Mouse (Mus musculus): Measurements from ENCODE around the gene Slc25a4. TPM values are rescaled to one million over a fixed set of nuclear protein-coding genes. Genes with fewer than 3 reads are reported as not detected.
"Not testable (repeated sequence)": the region's sequence is repeated elsewhere in the genome, so short reads cannot be mapped to it uniquely, and the experiment has no call there.

Slc25a4 gene
- polyA plus RNA-seq, 1 experiment from 2014 or later, result 486 TPM

DNA sequence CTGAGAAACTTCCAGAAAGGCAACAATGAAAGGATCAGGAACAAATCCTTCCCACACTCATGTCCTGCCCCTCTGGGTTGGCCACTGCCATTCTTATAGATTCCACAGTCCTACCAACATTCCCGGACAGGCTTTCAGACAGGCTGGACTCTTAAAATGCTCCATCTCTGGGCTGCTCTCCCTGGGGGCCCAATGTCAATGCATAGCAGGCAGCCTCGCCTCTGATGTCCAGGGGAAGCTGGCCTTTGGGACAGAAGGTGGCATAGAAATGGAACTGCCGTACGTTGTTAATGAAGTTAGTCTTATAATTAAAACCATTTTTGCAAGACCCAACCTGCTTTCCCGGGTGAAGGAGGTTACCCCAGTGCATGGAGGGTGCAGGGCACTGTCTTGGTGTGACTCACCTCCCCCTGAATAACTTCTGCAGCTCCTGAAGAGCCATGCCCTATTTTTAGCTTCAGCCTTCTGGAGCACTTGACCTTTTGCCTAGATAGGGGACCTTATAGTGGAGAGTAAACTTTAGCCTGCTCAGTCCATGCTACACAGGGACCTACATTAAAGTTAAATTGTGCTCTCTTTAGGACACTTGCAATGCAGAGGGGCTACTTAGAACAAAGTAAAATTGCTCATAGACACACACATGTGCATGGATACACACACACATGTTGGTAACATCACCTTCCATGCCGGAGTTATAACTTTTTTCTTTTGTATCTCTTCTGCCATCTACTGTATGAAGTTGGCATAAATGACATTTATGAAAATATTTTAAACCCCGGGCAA is 25.5 kb upstream of the Slc25a4 start:
- DNase-seq (ENCODE audit: low spot score), result no peak

DNA sequence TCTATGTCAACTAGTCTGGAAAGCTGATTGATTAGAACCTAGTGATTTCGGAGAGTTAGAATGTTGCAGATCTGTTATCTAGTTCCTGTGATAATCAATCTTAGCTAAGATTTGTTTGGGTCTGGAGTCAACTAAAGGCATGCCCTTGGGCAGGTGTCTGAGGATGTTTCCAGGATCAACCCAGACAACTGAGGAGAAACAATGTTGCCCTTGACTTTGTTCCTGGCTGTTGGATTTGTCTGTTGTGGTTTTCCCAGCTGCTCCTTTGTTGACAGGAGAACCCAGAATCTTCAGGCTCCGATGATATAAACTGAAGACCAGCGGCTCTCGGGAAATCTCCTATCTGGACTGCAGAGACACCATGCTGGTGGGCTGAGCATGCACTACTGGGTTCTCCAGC is 23.7 kb upstream of the Slc25a4 start:
- 82% methylated on average over 4 of the region's 4 CpGs for WGBS
- H3K9ac ChIP-seq (ENCODE audit: low read depth, low read length), result no peak overlapping the region
- no peaks in the 10 kb centered on the region for H3K9me3 ChIP-seq (ENCODE audit: control insufficient read depth, low read length)
- H3K4me2 ChIP-seq (replicated peaks; ENCODE audit: low read depth, low read length), result no peak overlapping the region
- no peak for DNase-seq (ENCODE audit: low spot score)
- no peaks in the 10 kb centered on the region for H3K36me3 ChIP-seq (ENCODE audit: control insufficient read depth, insufficient read depth, low read length)
- no peak overlapping the region for H3K27ac ChIP-seq (ENCODE audit: low read depth, low read length)
- ATAC-seq (ENCODE audit: low FRiP score), result no peak
- H3K27me3 ChIP-seq (ENCODE audit: control insufficient read depth, insufficient read depth, low read length), result no peaks in the 10 kb centered on the region; the same call in 1 of the 2 replicates
- H3K4me3 ChIP-seq (ENCODE audit: low read depth, low read length), result no peak overlapping the region
- H3K4me1 ChIP-seq (replicated peaks; ENCODE audit: control insufficient read depth, insufficient read depth, low read length), result no peaks in the 10 kb centered on the region

More for the DNA sequence above, 25.5 kb upstream of the Slc25a4 start:
- Histone ChIP-seq H3K36me3 (ENCODE audit: control insufficient read depth, insufficient read depth, low read length) (no peaks in the 10 kb centered on the region), H3K9ac (ENCODE audit: low read depth, low read length) (no peak overlapping the region), H3K27ac (ENCODE audit: low read depth, low read length) (no peak overlapping the region), H3K4me2 (replicated peaks; ENCODE audit: low read depth, low read length) (no peak overlapping the region), H3K9me3 (ENCODE audit: control insufficient read depth, low read length) (no peaks in the 10 kb centered on the region), H3K4me1 (replicated peaks; ENCODE audit: control insufficient read depth, insufficient read depth, low read length) (no peaks in the 10 kb centered on the region), H3K27me3 (ENCODE audit: control insufficient read depth, insufficient read depth, low read length) (no peaks in the 10 kb centered on the region; the same call in 1 of the 2 replicates), H3K4me3 (ENCODE audit: low read depth, low read length) (no peak overlapping the region)
- 60% methylated on average over 7 of the region's 7 CpGs for WGBS
- no peak for ATAC-seq (ENCODE audit: low FRiP score)

- Histone ChIP-seq H3K4me1 (replicated peaks; ENCODE audit: control insufficient read depth, insufficient read depth, low read length) (no peaks in the 10 kb centered on the region), H3K4me3 (ENCODE audit: low read depth, low read length) (no peak overlapping the region), H3K36me3 (ENCODE audit: control insufficient read depth, insufficient read depth, low read length) (no peaks in the 10 kb centered on the region), H3K27ac (ENCODE audit: low read depth, low read length) (no peak overlapping the region), H3K4me2 (replicated peaks; ENCODE audit: low read depth, low read length) (no peak overlapping the region), H3K9me3 (ENCODE audit: control insufficient read depth, low read length) (no peaks in the 10 kb centered on the region), H3K27me3 (ENCODE audit: control insufficient read depth, insufficient read depth, low read length) (no peaks in the 10 kb centered on the region), H3K9ac (ENCODE audit: low read depth, low read length) (no peak overlapping the region)
- ATAC-seq (ENCODE audit: low FRiP score) (no peak), DNase-seq (ENCODE audit: low spot score) (no peak)
- WGBS, result 61% methylated on average over 8 of the region's 8 CpGs
These were observed 21.7 kb upstream of the Slc25a4 start for GRCm38 (mm10) chr8:46232798-46233197.

GRCm38 (mm10) chr8:46231968-46232367 is 20.9 kb upstream of the Slc25a4 start:
- not testable (repeated sequence) for H3K36me3 ChIP-seq (ENCODE audit: control insufficient read depth, insufficient read depth, low read length); H3K4me3 ChIP-seq (ENCODE audit: low read depth, low read length); H3K9me3 ChIP-seq (ENCODE audit: control insufficient read depth, low read length); H3K27me3 ChIP-seq (ENCODE audit: control insufficient read depth, insufficient read depth, low read length); H3K4me2 ChIP-seq (replicated peaks; ENCODE audit: low read depth, low read length); ATAC-seq (ENCODE audit: low FRiP score); H3K27ac ChIP-seq (ENCODE audit: low read depth, low read length); H3K9ac ChIP-seq (ENCODE audit: low read depth, low read length); H3K4me1 ChIP-seq (replicated peaks; ENCODE audit: control insufficient read depth, insufficient read depth, low read length); DNase-seq (ENCODE audit: low spot score)
- WGBS, result 72% methylated on average over 7 of the region's 7 CpGs

GRCm38 (mm10) chr8:46226622-46227021 is 15.5 kb upstream of the Slc25a4 start:
- 84% methylated on average over 5 of the region's 5 CpGs for WGBS
- H3K9me3 ChIP-seq (ENCODE audit: control insufficient read depth, low read length), result no peaks in the 10 kb centered on the region
- H3K4me3 ChIP-seq (ENCODE audit: low read depth, low read length), result no peak overlapping the region
- H3K27me3 ChIP-seq (ENCODE audit: control insufficient read depth, insufficient read depth, low read length), result no peaks in the 10 kb centered on the region
- ATAC-seq (ENCODE audit: low FRiP score), result no peak
- no peak for DNase-seq (ENCODE audit: low spot score)
- no peaks in the 10 kb centered on the region for H3K36me3 ChIP-seq (ENCODE audit: control insufficient read depth, insufficient read depth, low read length)
- H3K4me2 ChIP-seq (replicated peaks; ENCODE audit: low read depth, low read length), result no peak overlapping the region
- H3K4me1 ChIP-seq (replicated peaks; ENCODE audit: control insufficient read depth, insufficient read depth, low read length), result no peaks in the 10 kb centered on the region
- H3K27ac ChIP-seq (ENCODE audit: low read depth, low read length), result no peak overlapping the region
- H3K9ac ChIP-seq (ENCODE audit: low read depth, low read length), result no peak overlapping the region

- H3K4me1 ChIP-seq (replicated peaks; ENCODE audit: control insufficient read depth, insufficient read depth, low read length), result no peaks in the 10 kb centered on the region
- no peak overlapping the region for H3K9ac ChIP-seq (ENCODE audit: low read depth, low read length)
- no peaks in the 10 kb centered on the region for H3K27me3 ChIP-seq (ENCODE audit: control insufficient read depth, insufficient read depth, low read length)
- ATAC-seq (ENCODE audit: low FRiP score), result no peak
- no peak for DNase-seq (ENCODE audit: low spot score)
- no peak overlapping the region for H3K27ac ChIP-seq (ENCODE audit: low read depth, low read length)
- no peak overlapping the region for H3K4me3 ChIP-seq (ENCODE audit: low read depth, low read length)
- no peaks in the 10 kb centered on the region for H3K9me3 ChIP-seq (ENCODE audit: control insufficient read depth, low read length)
- WGBS, result 76% methylated on average over 3 of the region's 3 CpGs
- H3K4me2 ChIP-seq (replicated peaks; ENCODE audit: low read depth, low read length), result no peak overlapping the region
- no peaks in the 10 kb centered on the region for H3K36me3 ChIP-seq (ENCODE audit: control insufficient read depth, insufficient read depth, low read length)
These were observed 14.4 kb upstream of the Slc25a4 start for GRCm38 (mm10) chr8:46225501-46225900.

DNA sequence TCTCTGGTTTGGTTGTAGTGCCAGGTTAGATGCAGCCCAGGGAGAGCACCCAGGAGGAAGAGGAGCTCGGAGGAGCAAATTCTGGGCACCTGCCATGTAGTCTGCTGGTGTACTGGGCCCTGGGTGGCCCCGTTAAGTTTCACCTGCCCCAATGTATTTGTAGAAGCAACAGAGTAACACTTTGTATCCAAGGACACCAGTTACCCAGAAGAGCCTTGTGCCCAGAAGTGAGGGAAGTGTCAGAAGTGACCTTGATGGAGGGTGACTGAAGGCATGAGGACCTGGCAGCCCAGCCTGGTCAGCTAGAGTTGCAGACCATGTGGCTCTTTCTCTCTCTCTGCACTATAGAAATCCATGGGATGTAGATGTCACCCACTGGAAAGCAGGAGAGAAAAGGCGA is 9.5 kb upstream of the Slc25a4 start:
- Histone ChIP-seq H3K27ac (ENCODE audit: low read depth, low read length) (no peak overlapping the region), H3K4me3 (ENCODE audit: low read depth, low read length) (no peak overlapping the region), H3K4me2 (replicated peaks; ENCODE audit: low read depth, low read length) (no peak overlapping the region), H3K27me3 (ENCODE audit: control insufficient read depth, insufficient read depth, low read length) (peaks cover 3% of the 10 kb centered on the region; the same call in 1 of the 2 replicates), H3K4me1 (replicated peaks; ENCODE audit: control insufficient read depth, insufficient read depth, low read length) (no peaks in the 10 kb centered on the region), H3K9ac (ENCODE audit: low read depth, low read length) (no peak overlapping the region), H3K9me3 (ENCODE audit: control insufficient read depth, low read length) (no peaks in the 10 kb centered on the region), H3K36me3 (ENCODE audit: control insufficient read depth, insufficient read depth, low read length) (no peaks in the 10 kb centered on the region)
- ATAC-seq (ENCODE audit: low FRiP score) (no peak), DNase-seq (ENCODE audit: low spot score) (no peak)
- 65% methylated on average over 3 of the region's 3 CpGs for WGBS

DNA sequence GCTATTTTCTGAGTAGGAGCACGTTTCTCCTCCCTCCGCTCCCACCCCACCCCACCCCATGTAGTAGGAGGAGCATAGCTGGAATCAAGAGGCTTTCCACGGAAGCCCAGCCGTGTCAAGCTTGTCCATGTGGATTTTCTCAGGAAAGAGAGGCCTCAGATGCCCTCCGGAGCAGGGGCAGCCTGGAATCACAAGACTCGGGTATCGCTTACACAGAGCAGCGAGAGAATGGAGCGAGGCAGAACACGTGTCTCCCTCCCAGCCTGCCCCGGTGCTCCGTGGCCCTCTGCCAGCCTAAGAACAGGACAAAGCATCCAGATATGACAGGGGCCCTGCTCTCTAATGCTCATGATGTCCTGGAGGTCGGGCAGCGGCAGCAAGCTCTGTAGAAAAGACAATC is 5.8 kb upstream of the Slc25a4 start:
- DNase-seq (ENCODE audit: low spot score), result peak; percentile 61
- Histone ChIP-seq H3K27me3 (ENCODE audit: control insufficient read depth, insufficient read depth, low read length) (peaks cover 3% of the 10 kb centered on the region; the same call in 1 of the 2 replicates), H3K36me3 (ENCODE audit: control insufficient read depth, insufficient read depth, low read length) (no peaks in the 10 kb centered on the region), H3K9me3 (ENCODE audit: control insufficient read depth, low read length) (no peaks in the 10 kb centered on the region), H3K4me2 (replicated peaks; ENCODE audit: low read depth, low read length) (peak overlapping the region; percentile 49), H3K4me1 (replicated peaks; ENCODE audit: control insufficient read depth, insufficient read depth, low read length) (peaks cover 1% of the 10 kb centered on the region; the same call in 1 of the 2 replicates), H3K4me3 (ENCODE audit: low read depth, low read length) (peak overlapping the region; percentile 25), H3K27ac (ENCODE audit: low read depth, low read length) (peak overlapping the region; percentile 65), H3K9ac (ENCODE audit: low read depth, low read length) (peak overlapping the region; percentile 63)
- peak; percentile 83 for ATAC-seq (ENCODE audit: low FRiP score)
- WGBS, result 4% methylated on average over 14 of the region's 14 CpGs

- peaks cover 3% of the 10 kb centered on the region; the same call in 1 of the 2 replicates for H3K27me3 ChIP-seq (ENCODE audit: control insufficient read depth, insufficient read depth, low read length)
- ATAC-seq (ENCODE audit: low FRiP score) (no peak), DNase-seq (ENCODE audit: low spot score) (no peak)
- no peak overlapping the region for H3K9ac ChIP-seq (ENCODE audit: low read depth, low read length)
- H3K36me3 ChIP-seq (ENCODE audit: control insufficient read depth, insufficient read depth, low read length), result no peaks in the 10 kb centered on the region
- H3K4me2 ChIP-seq (replicated peaks; ENCODE audit: low read depth, low read length), result no peak overlapping the region
- H3K27ac ChIP-seq (ENCODE audit: low read depth, low read length), result no peak overlapping the region
- no peaks in the 10 kb centered on the region for H3K9me3 ChIP-seq (ENCODE audit: control insufficient read depth, low read length)
- no peak overlapping the region for H3K4me3 ChIP-seq (ENCODE audit: low read depth, low read length)
- WGBS, result 11% methylated on average over 2 of the region's 2 CpGs
- H3K4me1 ChIP-seq (replicated peaks; ENCODE audit: control insufficient read depth, insufficient read depth, low read length), result peaks cover 5% of the 10 kb centered on the region; the same call in 1 of the 2 replicates
These were observed 2.9 kb upstream of the Slc25a4 start for GRCm38 (mm10) chr8:46213971-46214480.

All from hindbrain, embryonic 11.5 days (tissue).